Mouse (Mus musculus) CD4-positive helper T cell, adult 2 months (primary cell): Measurements from ENCODE around the gene Gm10203.

ENCODE experiments used
- DNase-seq: peaks from one replicate; pipeline ENCODE4 v3.0.0-alpha.2; 2012; ENCODE audit warnings: low read depth, missing footprints, low spot score

The Gm10203 gene

DNA sequence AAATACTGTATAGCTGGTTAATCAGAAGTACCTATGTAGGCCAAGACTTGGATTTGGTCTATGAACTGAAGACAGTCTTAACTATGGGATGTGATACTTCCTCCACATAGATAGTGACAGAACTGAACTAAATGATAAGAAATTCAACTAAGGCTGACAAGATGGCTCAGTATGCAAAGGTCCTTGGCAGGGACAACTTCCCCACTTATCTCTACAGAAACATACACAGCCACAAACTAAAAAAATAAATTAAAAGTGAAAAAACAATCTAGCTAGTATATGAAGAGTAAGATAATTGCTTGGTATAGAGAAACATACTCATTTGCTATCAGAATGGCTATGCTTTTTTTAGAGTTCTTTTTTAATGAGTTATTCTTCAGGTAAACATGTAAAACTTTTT, 49.1 kb downstream of the Gm10203 start:
- DNase-seq: no peak
